Mouse (Mus musculus) midbrain, embryonic 16.5 days (tissue): ENCODE data around the gene Alkbh4. TPM values are rescaled to one million over a fixed set of nuclear protein-coding genes. Genes with fewer than 3 reads are reported as not detected.
"Not testable (repeated sequence)": the region's sequence is repeated elsewhere in the genome, so short reads cannot be mapped to it uniquely, and the experiment has no call there.

ENCODE experiments used
- ATAC-seq: fragments of 200-750 bp; cut with Nextera tagmentation; 2 replicates; pipeline ENCODE4 v1.8.0; 2017; ENCODE audit warnings: moderate TSS enrichment
- H3K27ac ChIP-seq: fragments of 300-500 bp; sonication (generic); 2 replicates; pipeline ENCODE4 v1.5.1; 2014; ENCODE audit warnings: mild to moderate bottlenecking, low read length, mixed read lengths
- H3K27me3 ChIP-seq: fragments of 300-500 bp; sonication (generic); 2 replicates; pipeline ENCODE4 v1.6.1; 2014; ENCODE audit warnings: low read depth, low read length, mixed read lengths; ENCODE audit not compliant: control insufficient read depth, insufficient read depth
- H3K36me3 ChIP-seq: fragments of 300-500 bp; sonication (generic); 2 replicates; pipeline ENCODE4 v1.6.1; 2014; ENCODE audit warnings: mild to moderate bottlenecking, low read length, moderate library complexity, mixed read lengths; ENCODE audit not compliant: control insufficient read depth, insufficient read depth
- H3K4me1 ChIP-seq: fragments of 300-500 bp; sonication (generic); 2 replicates; pipeline ENCODE4 v1.6.1; 2014; ENCODE audit warnings: mild to moderate bottlenecking, low read length, mixed read lengths; ENCODE audit not compliant: control insufficient read depth, insufficient read depth
- H3K4me2 ChIP-seq: fragments of 300-500 bp; sonication (generic); 2 replicates; pipeline ENCODE4 v1.6.1; 2014; ENCODE audit warnings: mild to moderate bottlenecking, low read length, mixed read lengths
- H3K4me3 ChIP-seq: fragments of 300-500 bp; sonication (generic); 2 replicates; pipeline ENCODE4 v1.5.1; 2014; ENCODE audit warnings: low read depth, mild to moderate bottlenecking, low read length, moderate library complexity, mixed read lengths
- H3K9ac ChIP-seq: fragments of 300-500 bp; sonication (generic); 2 replicates; pipeline ENCODE4 v1.6.1; 2014; ENCODE audit warnings: low read depth, low read length, mixed read lengths
- H3K9me3 ChIP-seq: fragments of 300-500 bp; sonication (generic); replicated peaks from 2 replicates; pipeline ENCODE4 v1.6.1; 2014; ENCODE audit warnings: mild to moderate bottlenecking, low read length, mixed read lengths; ENCODE audit not compliant: control insufficient read depth, poor library complexity, severe bottlenecking
- WGBS: fragments of 180-500 bp; shearing (Covaris S2); extraction: QIAGEN DNeasy Blood & Tissue Kit; methylation state at CpG from one replicate; pipeline ENCODE4 v1.1.7; 2014; 5-methylcytosine and 5-hydroxymethylcytosine counted together
- polyA plus RNA-seq: library from polyadenylated mRNA; unstranded; fragments of >200 nt; fragmentation: Nextera tagmentation; extraction: Ambion mirVana; gene quantifications from 2 replicates; pipeline ENCODE4 v1.2.1, GENCODE M21; 2015

The Alkbh4 gene
- polyA plus RNA-seq, 1 experiment from 2014 or later, result 20.5 TPM

GRCm38 (mm10) chr5:136104511-136104910 lies 31.4 kb upstream of the Alkbh4 start:
- no peak overlapping the region for H3K4me2 ChIP-seq
- ATAC-seq, result no peak
- 90% methylated on average over 5 of the region's 5 CpGs for WGBS
- H3K36me3 ChIP-seq, result peaks cover 3% of the 10 kb centered on the region; the same call in 1 of the 2 replicates
- no peaks in the 10 kb centered on the region for H3K9me3 ChIP-seq
- 0 out of 2 replicates have a peak, but pooled peaks cover 3% of the 10 kb centered on the region for H3K4me1 ChIP-seq
- no peaks in the 10 kb centered on the region for H3K27me3 ChIP-seq
- H3K9ac ChIP-seq, result no peak overlapping the region
- H3K4me3 ChIP-seq, result no peak overlapping the region
- H3K27ac ChIP-seq, result no peak overlapping the region

DNA sequence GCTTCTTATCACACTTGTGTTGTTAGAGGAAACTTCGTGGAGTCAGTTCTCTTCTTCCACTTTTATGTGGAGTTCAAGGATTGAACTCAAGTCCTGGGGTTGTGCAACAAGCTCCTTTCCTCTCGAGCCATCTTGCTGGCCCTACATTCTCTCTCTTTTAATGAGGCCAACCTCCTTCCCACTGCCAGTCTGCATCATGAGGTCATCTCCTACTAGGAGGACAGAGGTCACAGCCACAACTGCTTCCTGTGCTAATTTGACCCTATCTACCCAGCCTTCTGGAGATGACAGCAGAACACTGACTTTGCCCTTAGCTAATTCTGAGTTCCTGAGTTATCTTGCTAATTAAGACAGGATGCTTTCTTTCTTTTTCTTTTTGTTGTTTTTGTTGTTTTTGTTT lies 27.5 kb upstream of the Alkbh4 start:
- 65% methylated on average over 2 of the region's 2 CpGs for WGBS
- Histone ChIP-seq H3K4me2 (no peak overlapping the region), H3K36me3 (peaks cover 3% of the 10 kb centered on the region; the same call in 1 of the 2 replicates), H3K4me3 (no peak overlapping the region), H3K27me3 (no peaks in the 10 kb centered on the region; the same call in 1 of the 2 replicates), H3K9me3 (no peaks in the 10 kb centered on the region), H3K27ac (no peak overlapping the region), H3K9ac (no peak overlapping the region), H3K4me1 (no peaks in the 10 kb centered on the region)
- no peak for ATAC-seq

DNA sequence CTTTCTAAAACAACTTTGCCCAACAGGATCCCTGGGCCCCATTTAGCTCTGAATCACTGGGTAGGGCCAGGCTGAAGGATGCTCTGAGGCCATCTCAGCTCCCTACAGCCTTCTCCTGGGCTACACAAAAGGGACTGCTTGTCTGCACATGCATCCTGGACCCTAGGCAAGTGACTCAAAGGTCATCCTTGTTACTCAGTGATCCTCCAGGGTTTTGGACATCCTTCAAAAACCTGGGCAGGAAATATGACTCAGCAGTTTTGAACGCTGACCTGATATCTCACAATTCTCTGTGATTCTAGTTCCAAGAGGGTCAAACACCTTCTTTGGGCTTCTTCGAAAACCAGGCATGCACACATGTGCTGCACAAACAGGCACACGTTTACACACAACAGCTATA lies 26.9 kb upstream of the Alkbh4 start:
- no peak overlapping the region for H3K27ac ChIP-seq
- no peak overlapping the region for H3K9ac ChIP-seq
- no peaks in the 10 kb centered on the region for H3K9me3 ChIP-seq
- WGBS, result 85% methylated on average over 3 of the region's 3 CpGs
- H3K4me2 ChIP-seq, result no peak overlapping the region
- ATAC-seq, result no peak
- peaks cover 3% of the 10 kb centered on the region; the same call in 1 of the 2 replicates for H3K36me3 ChIP-seq
- H3K4me3 ChIP-seq, result no peak overlapping the region
- no peaks in the 10 kb centered on the region for H3K4me1 ChIP-seq
- H3K27me3 ChIP-seq, result no peaks in the 10 kb centered on the region; the same call in 1 of the 2 replicates

DNA sequence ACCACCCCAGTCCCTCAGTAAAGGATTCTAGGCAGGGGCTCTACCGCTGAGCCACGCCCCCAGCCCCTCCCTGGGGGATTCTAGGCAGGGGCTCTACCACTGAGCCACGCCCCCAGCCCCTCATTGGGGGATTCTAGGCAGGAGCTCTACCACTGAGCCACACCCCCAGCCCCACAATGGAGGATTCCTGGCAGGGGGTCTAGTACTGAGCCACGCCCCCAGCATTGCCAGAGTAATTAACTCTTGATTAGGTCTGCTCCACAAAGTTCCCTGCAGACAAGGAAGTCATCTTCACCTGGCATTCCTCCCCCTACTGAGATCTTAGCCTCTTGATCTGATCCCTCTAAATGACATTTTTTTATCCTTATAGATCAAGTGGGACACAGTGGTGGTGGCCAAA lies 22.4 kb upstream of the Alkbh4 start:
- not testable (repeated sequence) for H3K27me3 ChIP-seq, H3K9me3 ChIP-seq, H3K9ac ChIP-seq, H3K4me2 ChIP-seq, H3K36me3 ChIP-seq, ATAC-seq, H3K27ac ChIP-seq, H3K4me3 ChIP-seq
- 47% methylated on average over 2 of the region's 4 CpGs for WGBS
- H3K4me1 ChIP-seq, result peaks cover 20% of the 10 kb centered on the region

- Histone ChIP-seq H3K9me3 (no peaks in the 10 kb centered on the region), H3K27me3 (no peaks in the 10 kb centered on the region), H3K9ac (peak within 1 kb of the TSS; percentile 79), H3K4me1 (peaks cover 20% of the 10 kb centered on the region), H3K27ac (peak within 1 kb of the TSS; percentile 51), H3K36me3 (peaks cover 7% of the 10 kb centered on the region), H3K4me2 (peak within 1 kb of the TSS; percentile 87), H3K4me3 (peak within 1 kb of the TSS; percentile 65)
- 2% methylated on average over 42 of the region's 42 CpGs for WGBS
- peak; percentile 96 for ATAC-seq
Observed at GRCm38 (mm10) chr5:136115891-136116783, 19.8 kb upstream of the Alkbh4 start, which contains the start of gene Polr2j. Polr2j (plus strand) TSS chr5:136116631.

DNA sequence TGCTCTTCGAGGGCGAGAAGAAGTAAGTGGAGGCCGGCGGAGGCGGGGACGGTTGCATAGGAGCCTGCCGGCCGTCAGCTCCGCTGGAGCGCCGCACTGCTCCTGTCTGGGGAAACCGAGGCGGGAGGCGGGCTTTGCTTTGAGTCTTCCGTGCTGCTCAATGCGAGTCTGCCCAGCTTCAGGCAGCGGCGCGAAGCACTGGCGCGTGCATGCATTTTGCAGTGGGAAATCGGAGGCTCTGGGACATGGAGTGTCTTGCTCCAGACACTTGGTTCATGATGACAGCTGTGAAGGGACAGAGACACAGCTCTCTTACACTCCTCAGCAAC lies 19.2 kb upstream of the Alkbh4 start:
- Histone ChIP-seq H3K4me2 (peak overlapping the region; percentile 80), H3K27ac (peak overlapping the region; percentile 51), H3K9ac (peak overlapping the region; percentile 75), H3K27me3 (no peaks in the 10 kb centered on the region), H3K4me1 (peaks cover 20% of the 10 kb centered on the region), H3K4me3 (peak overlapping the region; percentile 65), H3K36me3 (peaks cover 7% of the 10 kb centered on the region), H3K9me3 (no peaks in the 10 kb centered on the region)
- WGBS, result under 1% methylated on average over 22 of the region's 22 CpGs
- peak; percentile 70 for ATAC-seq

DNA sequence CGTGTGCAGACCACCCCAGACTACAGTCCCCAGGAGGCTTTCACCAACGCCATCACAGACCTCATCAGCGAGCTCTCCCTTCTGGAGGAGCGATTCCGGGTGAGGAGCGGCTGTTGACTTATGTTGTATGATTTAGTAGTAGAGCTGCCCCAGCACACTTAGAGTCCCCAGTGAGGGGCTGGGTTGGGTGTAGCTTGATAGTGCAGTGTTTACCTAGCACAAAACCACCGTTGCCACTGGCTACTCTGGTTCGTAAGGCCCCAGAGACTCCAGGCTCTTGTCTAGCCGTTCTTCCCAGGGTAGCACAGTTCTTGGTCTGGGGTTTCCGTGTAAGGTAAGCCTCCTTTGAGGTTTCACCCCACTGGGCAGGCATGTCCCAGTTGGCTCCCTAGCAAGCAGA lies 13.8 kb upstream of the Alkbh4 start:
- Histone ChIP-seq H3K9me3 (no peaks in the 10 kb centered on the region), H3K36me3 (peaks cover 36% of the 10 kb centered on the region), H3K27me3 (no peaks in the 10 kb centered on the region), H3K4me3 (no peak overlapping the region), H3K9ac (no peak overlapping the region), H3K4me2 (no peak overlapping the region), H3K27ac (no peak overlapping the region), H3K4me1 (peaks cover 13% of the 10 kb centered on the region)
- 91% methylated on average over 10 of the region's 10 CpGs for WGBS
- ATAC-seq, result no peak

DNA sequence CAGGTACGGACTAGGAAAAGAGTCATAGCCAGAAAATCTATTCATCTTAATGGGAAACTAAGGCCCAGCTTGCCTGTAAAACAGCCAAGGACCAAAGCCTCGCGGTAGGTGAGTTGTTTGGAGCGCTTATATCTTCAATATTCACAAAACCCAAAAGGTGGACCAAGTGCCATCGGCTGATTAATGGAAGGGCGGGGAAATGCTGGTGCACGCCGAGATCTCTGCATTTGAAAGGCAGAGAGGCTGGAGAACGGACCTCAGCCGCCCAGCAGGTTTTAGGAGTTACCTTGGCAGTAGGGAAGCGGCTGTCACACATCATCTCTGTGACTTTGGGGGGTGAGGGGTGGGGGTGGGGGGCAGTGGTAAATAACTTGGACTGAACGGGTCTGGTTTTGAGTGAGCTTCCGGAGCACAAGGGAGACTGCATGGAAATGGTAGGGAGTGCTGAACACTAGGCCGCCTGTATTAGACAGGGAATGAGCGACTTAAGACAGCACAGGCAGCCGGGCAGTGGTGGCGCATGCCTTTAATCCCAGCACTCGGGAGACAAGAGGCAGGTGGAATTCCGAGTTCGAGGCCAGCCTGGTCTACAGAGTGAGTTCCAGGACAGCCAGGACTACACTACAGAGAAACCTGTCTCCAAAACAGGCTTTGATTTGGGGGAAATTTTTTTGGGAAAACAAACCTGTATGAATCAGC lies 495 bp downstream of the Alkbh4 start:
- ATAC-seq, result no peak
- Histone ChIP-seq H3K9ac (peak overlapping the region; percentile 67), H3K4me2 (peak overlapping the region; percentile 70), H3K4me3 (peak overlapping the region; percentile 80), H3K4me1 (peaks cover 23% of the 10 kb centered on the region), H3K27ac (no peak overlapping the region), H3K9me3 (no peaks in the 10 kb centered on the region), H3K36me3 (peaks cover 18% of the 10 kb centered on the region), H3K27me3 (no peaks in the 10 kb centered on the region)
- 8% methylated on average over 20 of the region's 20 CpGs for WGBS
